Mouse (Mus musculus) ES-E14 (cell line): ENCODE measurements around the gene Kansl1l. TPM values are rescaled to one million over a fixed set of nuclear protein-coding genes. Genes with fewer than 3 reads are reported as not detected.

Experiments used
- DNase-seq: peaks from one replicate; pipeline ENCODE4 v3.0.0-alpha.2; 2013; ENCODE audit warnings: low read depth, low spot score
- H3K27ac ChIP-seq: 2 replicates; pipeline ENCODE4 v1.5.1; 2012; ENCODE audit warnings: low read depth, mild to moderate bottlenecking, low read length, moderate library complexity, mixed read lengths; ENCODE audit not compliant: poor library complexity, insufficient read depth, severe bottlenecking
- H3K36me3 ChIP-seq: 2 replicates; pipeline ENCODE4 v1.6.1; 2012; ENCODE audit warnings: mild to moderate bottlenecking, low read length, moderate library complexity, mixed read lengths; ENCODE audit not compliant: control insufficient read depth, poor library complexity, insufficient read depth, severe bottlenecking
- H3K4me1 ChIP-seq, 2 experiments: fragments of 150-350 bp in 1 of 2; sonication (generic) in 1 of 2; 2 replicates each; pipeline ENCODE4 v1.6.1; 2012; ENCODE audit warnings: low read length in 2 of 2, mild to moderate bottlenecking in 1 of 2, mixed read lengths in 1 of 2; ENCODE audit not compliant: control insufficient read depth in 2 of 2, insufficient read depth in 2 of 2, poor library complexity in 1 of 2
- H3K4me3 ChIP-seq, 2 experiments: fragments of 150-350 bp in 1 of 2; sonication (generic) in 1 of 2; 2 replicates each; pipeline ENCODE4 v1.5.1; 2012; ENCODE audit warnings: low read length in 2 of 2, low read depth in 1 of 2, mild to moderate bottlenecking in 1 of 2, mixed read lengths in 1 of 2; ENCODE audit not compliant: insufficient read depth in 1 of 2, poor library complexity in 1 of 2, severe bottlenecking in 1 of 2
- H3K9ac ChIP-seq: 2 replicates; pipeline ENCODE4 v1.6.1; 2012; ENCODE audit warnings: low read depth, mild to moderate bottlenecking, low read length, mixed read lengths; ENCODE audit not compliant: poor library complexity, insufficient read depth, severe bottlenecking
- H3K9me3 ChIP-seq: fragments of 150-350 bp; sonication (generic); 2 replicates; pipeline ENCODE4 v1.6.1; 2012; ENCODE audit warnings: low read depth, mild to moderate bottlenecking, low read length; ENCODE audit not compliant: control insufficient read depth, insufficient read depth
- CHD2 ChIP-seq: IDR thresholded peaks from 2 replicates; pipeline ENCODE4 v1.6.1; 2014; ENCODE audit warnings: mild to moderate bottlenecking, low read depth, low read length, inconsistent platforms
- HCFC1 ChIP-seq: IDR thresholded peaks from 2 replicates; pipeline ENCODE4 v1.6.1; 2012; ENCODE audit warnings: low read length, inconsistent platforms, borderline replicate concordance; ENCODE audit not compliant: insufficient read depth
- MAFK ChIP-seq: IDR thresholded peaks from 2 replicates; pipeline ENCODE4 v1.6.1; 2014; ENCODE audit warnings: mild to moderate bottlenecking, low read depth, low read length, inconsistent platforms; ENCODE audit not compliant: insufficient read depth
- ZC3H11A ChIP-seq: IDR thresholded peaks from 2 replicates; pipeline ENCODE4 v1.6.1; 2012; ENCODE audit warnings: low read depth, mild to moderate bottlenecking, inconsistent platforms, low read length, borderline replicate concordance
- ZNF384 ChIP-seq: IDR thresholded peaks from 2 replicates; pipeline ENCODE4 v1.6.1; 2012; ENCODE audit warnings: low read depth, low read length, inconsistent platforms
- in situ Hi-C, 2 experiments: fragments of 600-800 bp; cut with MboI; formaldehyde crosslinking; loops; one replicate each; pipeline ENCODE4 v1.15.1; 2025; ENCODE audit warnings: low sequenced_read_pairs in 2 of 2, inconsistent platforms in 1 of 2; ENCODE audit not compliant: unreplicated experiment in 2 of 2
- total RNA-seq: library from RNA; depleted of rRNA; stranded (reverse); fragments of 300-350 nt; gene quantifications from 2 replicates; pipeline ENCODE4 v1.2.3, GENCODE M21; 2012

The Kansl1l gene
- total RNA-seq, 1 experiment: 3.3 TPM

GRCm38 (mm10) chr1:66692780-66693392 lies 124.5 kb downstream of the Kansl1l start:
- H3K9ac ChIP-seq: no peak overlapping the region
- no peaks in the 10 kb centered on the region for H3K4me1 ChIP-seq
- TF ChIP-seq MAFK: no peak
- no peak for TF ChIP-seq ZNF384
- no peak for TF ChIP-seq HCFC1
- no peak for TF ChIP-seq CHD2
- TF ChIP-seq ZC3H11A: no peak
- H3K4me3 ChIP-seq: no peak overlapping the region
- no peaks in the 10 kb centered on the region for H3K9me3 ChIP-seq
- H3K36me3 ChIP-seq: no peaks in the 10 kb centered on the region
- in situ Hi-C loops: no loop called here
- DNase-seq: no peak
- H3K27ac ChIP-seq: no peak overlapping the region

GRCm38 (mm10) chr1:66692308-66692707 lies 125.1 kb downstream of the Kansl1l start:
- no peaks in the 10 kb centered on the region for H3K4me1 ChIP-seq
- in situ Hi-C loops: no loop called here

GRCm38 (mm10) chr1:66691772-66692171 lies 125.6 kb downstream of the Kansl1l start:
- H3K36me3 ChIP-seq: no peaks in the 10 kb centered on the region
- H3K4me1 ChIP-seq: no peaks in the 10 kb centered on the region
- in situ Hi-C loops: no loop called here
- TF ChIP-seq ZC3H11A (no peak), ZNF384 (no peak), CHD2 (no peak), HCFC1 (no peak), MAFK (no peak)
- no peak for DNase-seq
- no peak overlapping the region for H3K9ac ChIP-seq
- H3K27ac ChIP-seq: no peak overlapping the region
- H3K4me3 ChIP-seq: no peak overlapping the region
- H3K9me3 ChIP-seq: no peaks in the 10 kb centered on the region

More at GRCm38 (mm10) chr1:66692308-66692707, 125.1 kb downstream of the Kansl1l start:
- H3K27ac ChIP-seq: no peak overlapping the region
- H3K9ac ChIP-seq: no peak overlapping the region
- no peaks in the 10 kb centered on the region for H3K9me3 ChIP-seq
- no peak for DNase-seq
- H3K36me3 ChIP-seq: no peaks in the 10 kb centered on the region
- H3K4me3 ChIP-seq: no peak overlapping the region
- TF ChIP-seq ZNF384 (no peak), CHD2 (no peak), ZC3H11A (no peak), HCFC1 (no peak), MAFK (no peak)

DNA sequence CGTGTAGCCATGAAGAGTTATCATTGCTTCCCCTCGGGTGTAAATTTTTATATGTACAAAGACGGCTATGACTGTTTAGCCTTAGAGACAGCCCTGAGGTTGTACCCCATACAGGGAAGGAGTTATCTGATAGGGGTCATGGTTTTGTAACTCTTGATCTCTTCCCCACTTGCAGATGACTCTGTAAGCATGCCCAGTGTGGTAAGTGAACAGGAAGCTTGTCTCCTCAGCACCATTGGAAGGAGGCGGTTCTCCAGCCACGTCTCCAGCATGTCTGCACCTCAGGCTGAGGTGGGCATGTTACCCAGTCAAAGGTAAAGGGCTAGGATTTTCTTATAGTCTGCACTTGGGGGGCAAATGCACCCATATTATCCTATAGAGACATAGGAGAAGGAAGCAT lies 134.4 kb downstream of the Kansl1l start:
- no peaks in the 10 kb centered on the region for H3K4me1 ChIP-seq
- no peak overlapping the region for H3K9ac ChIP-seq
- no peak overlapping the region for H3K27ac ChIP-seq
- TF ChIP-seq ZNF384 (no peak), MAFK (no peak), ZC3H11A (no peak), HCFC1 (no peak), CHD2 (no peak)
- no peak for DNase-seq
- H3K4me3 ChIP-seq: no peak overlapping the region
- H3K9me3 ChIP-seq: no peaks in the 10 kb centered on the region
- H3K36me3 ChIP-seq: no peaks in the 10 kb centered on the region
- in situ Hi-C loops: no loop called here
